Mouse (Mus musculus) heart, postnatal 4 days (tissue): ENCODE data around the gene Chrna10. TPM values are rescaled to one million over a fixed set of nuclear protein-coding genes. Genes with fewer than 3 reads are reported as not detected.
A peak's percentile ranks its signal among the peaks of the same experiment; 100 is the strongest.

Source experiments
- DNase-seq: peaks from one replicate; pipeline ENCODE4 v3.0.0; 2021
- total RNA-seq, 2 experiments: library from RNA; stranded (reverse); gene quantifications; 2 replicates each; pipeline ENCODE4 v1.2.3; 2021

Chrna10 gene
- total RNA-seq, 2 experiments from 2014 or later: 0.10 TPM; not detected in 1

GRCm38 (mm10) chr7:102081784-102082183, 34.8 kb downstream of the Chrna10 start:
- DNase-seq: no peak

DNA sequence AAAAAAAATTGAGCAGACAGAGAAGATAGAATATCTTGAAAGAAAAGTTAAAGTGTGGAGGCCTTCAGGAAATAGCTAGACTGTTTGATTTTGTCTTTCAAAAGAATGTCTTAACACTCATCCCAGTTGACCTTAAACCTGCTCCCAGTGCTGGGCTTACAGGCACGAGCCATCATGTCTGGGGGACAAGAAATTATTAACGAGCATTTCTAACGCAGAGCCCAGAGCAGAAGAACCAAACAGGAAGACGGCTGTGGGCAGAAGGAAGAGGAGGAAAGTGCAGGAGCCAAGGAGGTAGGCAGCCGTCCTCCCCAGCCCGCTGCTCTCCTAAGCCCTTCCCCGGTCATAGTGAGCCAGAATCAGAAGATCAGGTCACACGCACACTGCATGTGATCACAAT, 36.3 kb downstream of the Chrna10 start:
- DNase-seq: no peak

DNA sequence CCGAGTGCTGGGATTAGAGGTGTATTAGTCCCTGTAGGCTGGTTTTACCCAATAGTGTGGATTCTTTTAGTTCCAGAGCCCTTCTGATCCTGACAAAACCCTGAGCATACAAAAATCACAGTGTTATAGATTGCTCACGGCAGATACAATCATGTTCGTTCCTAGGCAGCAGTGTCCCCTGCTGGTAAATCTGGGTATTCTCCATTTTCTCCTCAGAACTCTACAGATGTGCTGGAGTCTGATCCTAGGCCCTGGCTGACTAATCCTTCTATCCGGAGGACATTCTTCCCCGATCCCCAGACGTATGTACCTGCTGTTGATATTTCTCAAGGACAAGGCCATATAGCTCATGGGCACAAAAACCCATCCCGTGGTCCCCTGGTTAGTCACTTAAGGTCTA, 38.1 kb downstream of the Chrna10 start:
- DNase-seq: peak; percentile 46

DNA sequence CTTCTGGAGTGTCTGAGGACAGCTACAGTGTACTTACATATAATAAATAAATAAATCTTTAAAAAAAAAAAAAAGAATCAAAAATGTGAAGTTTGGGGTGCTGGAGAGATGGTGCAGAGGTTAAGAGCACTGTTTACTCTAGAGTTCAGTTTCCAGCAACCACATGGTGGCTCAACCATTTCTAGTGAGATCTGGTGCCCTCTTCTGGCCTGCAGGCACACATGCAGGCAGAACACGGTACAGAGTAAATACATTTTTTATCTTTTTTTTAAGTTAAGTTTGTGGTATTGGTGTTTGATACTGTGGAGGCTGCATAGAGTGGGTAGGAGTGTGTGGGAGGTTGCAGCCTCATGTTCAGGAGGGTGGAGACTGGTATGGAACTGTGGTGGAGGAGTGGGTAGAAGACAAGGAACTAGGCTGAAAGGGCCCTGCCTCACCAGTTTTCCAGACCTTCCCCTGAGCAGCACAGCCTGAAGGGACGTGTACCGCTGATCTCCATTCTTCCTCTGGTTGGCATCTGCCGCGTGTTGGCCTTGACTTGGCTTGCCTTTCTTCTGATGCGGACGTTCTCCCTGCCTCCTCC, 39.8 kb downstream of the Chrna10 start:
- DNase-seq: no peak

- no peak for DNase-seq
Measured at GRCm38 (mm10) chr7:102066363-102066762, 50.3 kb downstream of the Chrna10 start.

DNA sequence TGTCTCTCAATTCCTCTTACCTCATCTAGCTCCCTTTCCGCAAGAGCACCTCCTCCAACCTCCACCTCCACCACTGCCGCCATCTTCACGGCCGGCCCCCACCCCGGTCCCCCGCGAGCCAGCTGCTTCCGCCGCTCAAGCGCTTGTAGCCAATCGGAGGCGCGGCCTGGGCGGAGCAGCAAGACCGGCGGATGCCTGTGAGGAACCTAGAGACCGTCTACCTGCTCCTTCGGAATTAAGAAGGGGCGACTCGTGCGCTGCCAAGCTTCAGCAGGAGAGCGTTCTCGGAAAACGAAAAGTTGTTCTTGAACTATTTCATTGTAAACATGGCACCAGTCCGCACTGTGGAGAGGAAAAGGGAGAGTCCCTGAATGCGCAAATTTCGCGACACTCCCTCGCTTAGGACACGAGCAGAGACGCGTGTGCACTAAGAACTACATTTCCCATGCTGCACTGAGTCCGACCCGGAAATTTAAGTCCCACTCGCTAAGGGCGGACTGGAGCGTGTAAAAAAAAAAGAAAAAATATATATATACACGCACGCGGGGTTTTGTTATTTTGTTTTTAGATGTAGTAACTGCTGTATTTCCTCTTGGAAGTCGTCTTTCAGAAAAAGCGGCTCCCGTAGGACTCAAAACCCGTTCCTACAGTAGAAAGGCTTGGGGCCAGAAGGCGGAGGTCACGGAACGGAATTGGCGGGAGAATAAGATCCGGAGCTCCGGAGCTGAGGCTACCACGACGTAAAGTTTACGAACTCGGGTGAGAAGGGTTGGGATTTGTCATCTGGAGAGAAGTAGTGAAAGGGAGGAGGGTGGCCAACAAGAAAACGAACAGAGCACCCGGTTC, 51.4 kb downstream of the Chrna10 start, which contains the start of the genes Rnf121, Xndc1 and Xntrpc:
Rnf121 (minus strand) TSS at position 424 of the 846 bp plus-strand sequence.
Xndc1 (plus strand) TSS at position 466 of the 846 bp plus-strand sequence.
Xntrpc (plus strand) TSS at position 668 of the 846 bp plus-strand sequence.
- DNase-seq: peak; percentile 92

DNA sequence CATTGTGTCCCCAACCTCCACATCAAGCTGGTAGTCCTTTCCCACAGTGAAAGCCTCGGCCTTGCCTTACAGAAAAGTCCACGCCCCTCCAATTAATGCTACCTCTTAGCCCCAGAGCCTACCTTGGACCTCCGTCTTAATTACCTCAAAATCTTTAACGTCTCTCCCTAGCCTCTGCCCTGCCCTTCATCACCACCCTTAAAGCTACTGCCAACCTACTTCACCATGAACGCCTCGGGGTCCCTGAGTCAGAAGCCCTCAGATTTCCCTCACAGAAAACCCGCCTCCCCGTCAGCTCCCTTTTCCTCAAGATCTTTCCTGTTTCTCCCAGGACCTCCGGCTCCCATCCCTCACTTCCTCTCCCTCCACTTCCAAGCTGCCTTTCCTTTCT, 52.0 kb downstream of the Chrna10 start:
- no peak for DNase-seq

GRCm38 (mm10) chr7:102063891-102064290, 52.7 kb downstream of the Chrna10 start:
- DNase-seq: no peak

- DNase-seq: no peak
Measured at GRCm38 (mm10) chr7:102062203-102062602, 54.4 kb downstream of the Chrna10 start.

DNA sequence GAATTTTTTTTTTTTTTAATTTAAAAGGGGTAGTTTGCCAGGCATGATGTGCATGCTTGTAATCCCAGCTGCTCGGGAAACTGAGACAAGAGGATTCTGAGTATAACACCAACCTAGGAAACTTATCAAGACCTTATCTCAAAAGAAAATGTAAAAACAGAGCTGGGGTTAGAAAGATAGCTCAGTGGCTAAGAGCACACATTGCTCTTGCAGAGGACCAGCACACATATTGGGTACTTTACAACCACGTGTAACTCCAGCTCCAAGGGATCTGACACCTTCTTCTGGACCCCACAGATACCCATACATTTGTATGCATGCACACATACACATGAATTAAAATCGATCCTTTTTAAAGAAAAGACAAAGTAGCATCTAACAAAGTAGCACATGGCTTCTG, 55.3 kb downstream of the Chrna10 start:
- DNase-seq: no peak

Other genes with a start within 250 kb of the Chrna10 start
- gene Folr1, start 246.0 kb downstream of the Chrna10 start, total RNA-seq: 1 to 10 TPM; 1.1 to 2.9 TPM
- 100 to 1,000 TPM; 104 to 109 TPM for gene Lamtor1, start 210.9 kb downstream of the Chrna10 start, total RNA-seq
- gene Tomt, start 210.5 kb downstream of the Chrna10 start, total RNA-seq: not detected
- 1 to 10 TPM; 1.1 TPM for gene Lrrc51, start 182.9 kb downstream of the Chrna10 start, total RNA-seq
- gene Numa1, start 182.7 kb downstream of the Chrna10 start, total RNA-seq: 100 to 1,000 TPM in 1 of 2 experiments, 10 to 100 TPM in 1; 98.4 to 108 TPM
- gene Il18bp, start 98.1 kb downstream of the Chrna10 start, total RNA-seq: 1 to 10 TPM; 3.6 to 4.1 TPM
- gene Rnf121, start 51.4 kb downstream of the Chrna10 start, total RNA-seq: 10 to 100 TPM; 23.8 to 25.6 TPM
- 10 to 100 TPM; 13.2 to 13.3 TPM for gene Xndc1, start 51.3 kb downstream of the Chrna10 start, total RNA-seq
- 1 to 10 TPM in 1 of 2 experiments, under 1 TPM in 1; 0.90 to 1.1 TPM for gene Xntrpc, start 51.1 kb downstream of the Chrna10 start, total RNA-seq
- under 1 TPM; 0.36 to 0.50 TPM for gene Trpc2, start 33.7 kb downstream of the Chrna10 start, total RNA-seq
- 1 to 10 TPM; 8.0 to 8.1 TPM for gene Art1, start 15.1 kb downstream of the Chrna10 start, total RNA-seq
- 1 to 10 TPM in 1 of 2 experiments, under 1 TPM in 1; 0.45 to 1.1 TPM for gene Art5, start 7.3 kb downstream of the Chrna10 start, total RNA-seq
- gene Nup98, start 93.3 kb upstream of the Chrna10 start, total RNA-seq: 10 to 100 TPM; 50.3 to 50.7 TPM
- gene Pgap2, start 93.4 kb upstream of the Chrna10 start, total RNA-seq: 10 to 100 TPM; 43.2 to 47.4 TPM
- 10 to 100 TPM; 37.0 to 39.2 TPM for gene Rhog, start 139.2 kb upstream of the Chrna10 start, total RNA-seq
- gene Stim1, start 151.0 kb upstream of the Chrna10 start, total RNA-seq: 10 to 100 TPM; 23.9 to 24.0 TPM